In genomic region chr9:31610631-31611030, GRCm38 (mm10) we compare ENCODE assay signal across 21 mouse cellular contexts.
A peak's percentile ranks its signal among the peaks of the same experiment; 100 is the strongest.
DNase-seq lines count a peak whose midpoint lies in the region; ATAC-seq and TF ChIP-seq lines count a peak whose summit lies in the region.
"Had no signal": no experiment of that assay in that cellular context is flagged by ENCODE, and none has a peak within 500 bp of the region (broad histone marks: within the 10 kb centered on the region; RNA-seq: fewer than 3 reads in every experiment).

No protein-coding gene starts in this region.

- H3K4me2 ChIP-seq in hindbrain, embryonic 13.5 days, result no peak overlapping the region
- H3K4me2 ChIP-seq: embryonic facial prominence, embryonic 12.5 days; hindbrain, embryonic 15.5 days; limb, embryonic 15.5 days had no signal

- H3K4me3 ChIP-seq in gastrocnemius, adult 2 months, result no peak overlapping the region
- H3K4me3 ChIP-seq in hindbrain, embryonic 13.5 days, result no peak overlapping the region
- H3K4me3 ChIP-seq in hindbrain, embryonic 10.5 days, result no peak overlapping the region
- H3K4me3 ChIP-seq: embryonic facial prominence, embryonic 12.5 days; hindbrain, embryonic 15.5 days; left cerebral cortex, adult 2 months; limb, embryonic 15.5 days; midbrain, embryonic 10.5 days had no signal

- no peak for TF ChIP-seq CTCF in gastrocnemius, adult 2 months (IDR thresholded peaks at IDR 0.05)

- no peak for ATAC-seq in hindbrain, embryonic 13.5 days (ENCODE audit: low FRiP score)
- ATAC-seq: activated CD4-positive, CD25-positive, alpha-beta regulatory T cell, adult 4 months; forebrain, postnatal 0 days; midbrain, embryonic 16.5 days had no signal

- peak overlapping the region; percentile 64 for H3K27ac ChIP-seq in gastrocnemius, adult 2 months
- no peak overlapping the region for H3K27ac ChIP-seq in hindbrain, embryonic 13.5 days
- H3K27ac ChIP-seq in hindbrain, embryonic 10.5 days, result no peak overlapping the region
- H3K27ac ChIP-seq: embryonic facial prominence, embryonic 12.5 days; hindbrain, embryonic 15.5 days; left cerebral cortex, adult 2 months; limb, embryonic 15.5 days; liver, embryonic 14.5 days; midbrain, embryonic 10.5 days had no signal

- WGBS in hindbrain, embryonic 13.5 days, result 73% methylated on average over 4 of the region's 4 CpGs
- 71% methylated on average over 4 of the region's 4 CpGs for WGBS in hindbrain, embryonic 10.5 days

- intact Hi-C loops in gastrocnemius, adult 2 months (cut with DNase I), result no loop called here

- H3K27me3 ChIP-seq in hindbrain, embryonic 13.5 days, result no peaks in the 10 kb centered on the region
- no peaks in the 10 kb centered on the region for H3K27me3 ChIP-seq in hindbrain, embryonic 10.5 days (ENCODE audit: insufficient read depth, poor library complexity, severe bottlenecking)
- H3K27me3 ChIP-seq: embryonic facial prominence, embryonic 12.5 days; hindbrain, embryonic 15.5 days; limb, embryonic 15.5 days had no signal

- H3K4me1 ChIP-seq in hindbrain, embryonic 13.5 days (replicated peaks), result no peaks in the 10 kb centered on the region
- peaks cover 8% of the 10 kb centered on the region; the same call in 1 of the 2 replicates for H3K4me1 ChIP-seq in hindbrain, embryonic 10.5 days (replicated peaks)
- H3K4me1 ChIP-seq: embryonic facial prominence, embryonic 12.5 days; hindbrain, embryonic 15.5 days; midbrain, embryonic 10.5 days had no signal

- H3K9me3 ChIP-seq in hindbrain, embryonic 13.5 days, result no peaks in the 10 kb centered on the region
- H3K9me3 ChIP-seq in hindbrain, embryonic 10.5 days, result no peaks in the 10 kb centered on the region
- H3K9me3 ChIP-seq: embryonic facial prominence, embryonic 12.5 days; hindbrain, embryonic 15.5 days; limb, embryonic 15.5 days; midbrain, embryonic 10.5 days had no signal

- no peak for DNase-seq in gastrocnemius, adult 2 months
- no peak for DNase-seq in gastrocnemius, postnatal 25 days
- DNase-seq in kidney, adult 9 months, result peak; percentile 51
- no peak for DNase-seq in kidney, postnatal 10 days
- DNase-seq in testis, postnatal 10 days (ENCODE audit: low spot score), result peak; percentile 25
- no peak for DNase-seq in testis, postnatal 14 days (ENCODE audit: low spot score)
- DNase-seq in hindbrain, embryonic 10.5 days (ENCODE audit: low spot score), result no peak
- DNase-seq: cerebellum, adult 2 months; forebrain, postnatal 0 days; gastrocnemius, postnatal 36 days; layer of hippocampus, adult 9-11 months; thymus, adult 2 months had no signal

- H3K9ac ChIP-seq in hindbrain, embryonic 13.5 days, result no peak overlapping the region
- H3K9ac ChIP-seq: embryonic facial prominence, embryonic 12.5 days; forebrain, postnatal 0 days; hindbrain, embryonic 15.5 days; limb, embryonic 15.5 days; liver, embryonic 14.5 days had no signal

- no peaks in the 10 kb centered on the region for H3K36me3 ChIP-seq in hindbrain, embryonic 13.5 days
- no peaks in the 10 kb centered on the region for H3K36me3 ChIP-seq in hindbrain, embryonic 10.5 days
- H3K36me3 ChIP-seq: embryonic facial prominence, embryonic 12.5 days; hindbrain, embryonic 15.5 days; limb, embryonic 15.5 days; midbrain, embryonic 10.5 days had no signal

Comparison
In these comparisons a context has a peak if more than half of its experiments do, and no peak if none do; other contexts are left out.
1. DNase-seq: peak in kidney, adult 9 months (single experiment) and testis, postnatal 10 days (single experiment); none in gastrocnemius, adult 2 months (single experiment), gastrocnemius, postnatal 25 days (single experiment), kidney, postnatal 10 days (single experiment), testis, postnatal 14 days (single experiment) and hindbrain, embryonic 10.5 days (single experiment).